Mouse (Mus musculus) olfactory bulb, adult 2 months (tissue): ENCODE data around the gene Tenm4. TPM values are rescaled to one million over a fixed set of nuclear protein-coding genes. Genes with fewer than 3 reads are reported as not detected.
A peak's percentile ranks its signal among the peaks of the same experiment; 100 is the strongest.

Experiments used
- H3K27ac ChIP-seq: fragments of 200-500 bp; 2 replicates; pipeline ENCODE4 v1.5.1; 2012; ENCODE audit warnings: low read depth, low read length; ENCODE audit not compliant: insufficient read depth
- H3K4me1 ChIP-seq: fragments of 200-500 bp; 2 replicates; pipeline ENCODE4 v1.6.1; 2012; ENCODE audit warnings: low read length; ENCODE audit not compliant: control insufficient read depth, insufficient read depth
- H3K4me3 ChIP-seq: fragments of 200-500 bp; 2 replicates; pipeline ENCODE4 v1.5.1; 2012; ENCODE audit warnings: mild to moderate bottlenecking, low read depth, low read length, moderate library complexity; ENCODE audit not compliant: insufficient read depth
- CTCF ChIP-seq: fragments of 200-500 bp; IDR thresholded peaks from 2 replicates; pipeline ENCODE4 v1.5.1; 2012; ENCODE audit warnings: low read depth, mild to moderate bottlenecking, low read length, moderate library complexity; ENCODE audit not compliant: insufficient read depth
- POLR2A ChIP-seq: fragments of 200-500 bp; IDR thresholded peaks from 2 replicates; pipeline ENCODE4 v1.6.1; 2012; ENCODE audit warnings: mild to moderate bottlenecking, low read depth, low read length, moderate library complexity; ENCODE audit not compliant: insufficient read depth
- WGBS: fragments of 180-500 bp; shearing (Covaris S2); methylation state at CpG from one replicate; pipeline ENCODE4 v1.1.7; 2018; 5-methylcytosine and 5-hydroxymethylcytosine counted together
- polyA plus RNA-seq: library from polyadenylated mRNA; stranded (reverse); fragments of >200 nt; gene quantifications from 2 replicates; pipeline ENCODE4 v1.2.4, GENCODE M21; 2012; ENCODE audit warnings: low replicate concordance; ENCODE audit not compliant: missing spikeins, insufficient read depth, insufficient read length

Tenm4 gene
- polyA plus RNA-seq, 1 experiment = not detected

DNA sequence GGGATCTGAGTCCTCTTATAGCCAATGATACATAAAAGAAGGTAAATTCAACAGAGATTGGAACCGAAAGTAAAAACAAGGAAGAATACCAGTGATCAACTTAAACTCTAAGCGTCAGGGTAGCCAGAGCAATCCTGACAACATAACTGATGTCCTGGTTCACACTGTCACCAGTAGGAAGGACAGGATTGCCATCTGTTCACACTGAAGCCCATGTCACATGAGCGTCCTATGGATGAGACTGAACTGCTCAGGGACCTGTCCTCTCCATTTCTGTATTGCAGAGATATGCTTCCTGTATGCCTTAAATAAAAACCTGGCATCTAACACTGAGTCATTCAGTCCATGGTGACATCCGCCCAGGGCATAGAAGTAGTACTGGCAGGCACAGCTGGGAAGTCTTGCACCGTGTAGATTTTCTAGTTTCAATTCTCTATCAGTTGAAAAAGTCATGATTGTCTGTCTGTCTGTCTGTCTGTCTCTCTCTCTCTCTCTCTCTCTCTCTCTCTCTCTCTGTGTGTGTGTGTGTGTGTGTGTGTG lies 684.9 kb downstream of the Tenm4 start:
- 77% methylated on average over 5 of the region's 5 CpGs for WGBS
- H3K4me1 ChIP-seq = peaks cover 18% of the 10 kb centered on the region
- TF ChIP-seq CTCF = no peak
- TF ChIP-seq POLR2A = no peak
- H3K4me3 ChIP-seq = no peak overlapping the region
- no peak overlapping the region for H3K27ac ChIP-seq

DNA sequence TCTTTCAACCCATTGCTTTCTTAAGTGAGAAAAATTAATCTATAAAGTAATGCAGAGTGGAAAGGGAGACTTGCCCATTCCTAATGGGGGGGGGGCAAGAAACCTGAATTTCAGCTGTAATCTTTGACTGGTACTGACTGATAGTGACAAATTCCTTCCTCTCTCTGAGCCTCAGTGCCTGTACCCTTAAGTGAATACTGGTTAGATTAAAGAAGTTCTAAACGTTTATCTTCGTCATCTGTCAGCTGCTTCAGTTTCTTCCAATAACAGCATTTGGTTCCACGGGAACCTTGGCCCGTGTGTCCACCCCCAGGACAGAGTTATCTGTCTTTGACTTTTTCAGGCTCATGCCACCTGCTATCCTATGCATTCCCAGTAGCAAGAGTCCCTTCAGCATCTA lies 685.5 kb downstream of the Tenm4 start:
- no peak for TF ChIP-seq CTCF
- TF ChIP-seq POLR2A = no peak
- 89% methylated on average over 4 of the region's 4 CpGs for WGBS
- Histone ChIP-seq H3K27ac (no peak overlapping the region), H3K4me3 (no peak overlapping the region), H3K4me1 (peaks cover 18% of the 10 kb centered on the region)

GRCm38 (mm10) chr7:96859077-96859476 lies 688.0 kb downstream of the Tenm4 start:
- Histone ChIP-seq H3K27ac (no peak overlapping the region), H3K4me3 (no peak overlapping the region), H3K4me1 (peaks cover 5% of the 10 kb centered on the region)
- TF ChIP-seq CTCF (no peak), POLR2A (no peak)
- WGBS = 80% methylated on average over 2 of the region's 2 CpGs

- Histone ChIP-seq H3K4me3 (no peak overlapping the region), H3K27ac (no peak overlapping the region), H3K4me1 (peaks cover 2% of the 10 kb centered on the region)
- 81% methylated on average over 5 of the region's 5 CpGs for WGBS
- TF ChIP-seq CTCF (no peak), POLR2A (no peak)
Observed at GRCm38 (mm10) chr7:96859684-96860083, 688.6 kb downstream of the Tenm4 start.

GRCm38 (mm10) chr7:96860650-96861049 lies 689.6 kb downstream of the Tenm4 start:
- no peak overlapping the region for H3K27ac ChIP-seq
- TF ChIP-seq CTCF (no peak), POLR2A (no peak)
- H3K4me3 ChIP-seq = no peak overlapping the region
- 75% methylated on average over 4 of the region's 4 CpGs for WGBS
- H3K4me1 ChIP-seq = peaks cover 4% of the 10 kb centered on the region

GRCm38 (mm10) chr7:96864894-96865722 lies 694.1 kb downstream of the Tenm4 start:
- WGBS = 26% methylated on average over 7 of the region's 7 CpGs
- Histone ChIP-seq H3K4me1 (peaks cover 21% of the 10 kb centered on the region), H3K4me3 (no peak overlapping the region), H3K27ac (peak overlapping the region; percentile 41; the same call in 1 of the 2 replicates)
- no peak for TF ChIP-seq POLR2A
- no peak for TF ChIP-seq CTCF

DNA sequence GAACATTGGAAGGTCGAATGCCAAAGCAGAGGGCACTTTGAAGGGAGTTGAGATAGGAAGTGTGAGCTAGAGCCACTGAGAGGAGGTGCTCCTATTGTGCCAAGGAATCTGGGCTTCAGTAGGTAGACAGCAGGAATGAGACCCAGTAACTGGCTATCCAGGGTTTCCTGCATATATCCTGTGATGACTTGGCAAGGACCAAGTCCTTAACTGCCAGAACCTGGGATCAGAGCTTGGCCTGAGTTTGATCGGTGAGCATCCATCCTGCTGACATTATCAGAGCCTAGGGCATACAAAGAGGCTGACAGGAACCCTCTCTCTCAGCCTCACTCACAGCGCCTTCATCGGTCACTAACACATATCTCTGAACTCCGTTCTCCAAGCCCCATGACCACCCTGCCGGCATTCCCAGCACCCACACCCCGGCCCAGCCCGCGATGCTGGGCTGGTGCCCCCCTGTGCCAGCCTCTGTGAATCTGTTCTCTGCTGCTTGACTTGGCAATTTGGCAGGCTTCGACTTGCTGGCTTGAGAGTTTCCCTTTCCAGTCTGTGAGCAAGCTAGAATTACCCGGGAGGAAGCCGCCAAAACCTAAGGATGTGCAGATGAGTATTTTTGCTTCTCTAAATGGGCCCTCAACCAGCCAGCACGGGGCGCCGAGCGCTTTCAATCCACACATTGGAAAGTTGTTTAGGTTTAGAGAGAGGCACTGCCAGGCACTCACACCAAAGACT lies 698.2 kb downstream of the Tenm4 start:
- TF ChIP-seq POLR2A = no peak
- no peak for TF ChIP-seq CTCF
- no peak overlapping the region for H3K27ac ChIP-seq
- H3K4me1 ChIP-seq = peaks cover 26% of the 10 kb centered on the region
- WGBS = 34% methylated on average over 16 of the region's 16 CpGs
- no peak overlapping the region for H3K4me3 ChIP-seq

GRCm38 (mm10) chr7:96870473-96870872 lies 699.4 kb downstream of the Tenm4 start:
- no peak for TF ChIP-seq CTCF
- no peak for TF ChIP-seq POLR2A
- no peak overlapping the region for H3K4me3 ChIP-seq
- peaks cover 24% of the 10 kb centered on the region for H3K4me1 ChIP-seq
- 75% methylated on average over 8 of the region's 8 CpGs for WGBS
- no peak overlapping the region for H3K27ac ChIP-seq

- no peak overlapping the region for H3K27ac ChIP-seq
- peaks cover 21% of the 10 kb centered on the region for H3K4me1 ChIP-seq
- H3K4me3 ChIP-seq = no peak overlapping the region
- no peak for TF ChIP-seq POLR2A
- TF ChIP-seq CTCF = no peak
- WGBS = 85% methylated on average over 4 of the region's 4 CpGs
Observed at GRCm38 (mm10) chr7:96871031-96871430, 700.0 kb downstream of the Tenm4 start.
